Mouse (Mus musculus) kidney, postnatal 0 days (tissue): ENCODE data around the gene Oog1. TPM values are rescaled to one million over a fixed set of nuclear protein-coding genes. Genes with fewer than 3 reads are reported as not detected.
A peak's percentile ranks its signal among the peaks of the same experiment; 100 is the strongest.
"Not testable (repeated sequence)": the region's sequence is repeated elsewhere in the genome, so short reads cannot be mapped to it uniquely, and the experiment has no call there.

Experiments
- ATAC-seq: fragments of 200-750 bp; cut with Nextera tagmentation; replicated peaks from 2 replicates; pipeline ENCODE4 v1.8.0; 2017; ENCODE audit warnings: low read depth, moderate number of reproducible peaks, moderate TSS enrichment, moderate library complexity; ENCODE audit not compliant: low FRiP score
- DNase-seq: peaks from one replicate; pipeline ENCODE4 v3.0.0-alpha.2; 2016; ENCODE audit warnings: low spot score
- H3K27ac ChIP-seq: fragments of 300-500 bp; sonication (generic); 2 replicates; pipeline ENCODE4 v1.5.1; 2014; ENCODE audit warnings: mild to moderate bottlenecking
- H3K27me3 ChIP-seq: fragments of 300-500 bp; sonication (generic); 2 replicates; pipeline ENCODE4 v1.6.1; 2014; ENCODE audit warnings: low read length, mixed read lengths; ENCODE audit not compliant: insufficient read depth
- H3K36me3 ChIP-seq: fragments of 300-500 bp; sonication (generic); 2 replicates; pipeline ENCODE4 v1.6.1; 2014; ENCODE audit warnings: low read length, mixed read lengths; ENCODE audit not compliant: insufficient read depth
- H3K4me1 ChIP-seq: fragments of 300-500 bp; sonication (generic); replicated peaks from 2 replicates; pipeline ENCODE4 v1.6.1; 2014; ENCODE audit warnings: antibody characterized with exemption, low read length, mixed read lengths; ENCODE audit not compliant: insufficient read depth
- H3K4me2 ChIP-seq: fragments of 300-500 bp; sonication (generic); 2 replicates; pipeline ENCODE4 v1.6.1; 2014; ENCODE audit warnings: mild to moderate bottlenecking, low read length, moderate library complexity, mixed read lengths
- H3K4me3 ChIP-seq: fragments of 300-500 bp; sonication (generic); replicated peaks from 2 replicates; pipeline ENCODE4 v1.5.1; 2014; ENCODE audit warnings: low read depth, low read length
- H3K9ac ChIP-seq: fragments of 300-500 bp; sonication (generic); 2 replicates; pipeline ENCODE4 v1.6.1; 2014; ENCODE audit warnings: low read depth, low read length
- H3K9me3 ChIP-seq: fragments of 300-500 bp; sonication (generic); replicated peaks from 2 replicates; pipeline ENCODE4 v1.6.1; 2016; ENCODE audit warnings: low read length, inconsistent platforms, mixed read lengths
- WGBS: fragments of 180-500 bp; shearing (Covaris S2); extraction: QIAGEN DNeasy Blood & Tissue Kit; methylation state at CpG from one replicate; pipeline ENCODE4 v1.1.7; 2014; 5-methylcytosine and 5-hydroxymethylcytosine counted together
- polyA plus RNA-seq: library from polyadenylated mRNA; unstranded; fragments of >200 nt; fragmentation: Nextera tagmentation; extraction: Ambion mirVana; gene quantifications from 2 replicates; pipeline ENCODE4 v1.2.1, GENCODE M21; 2015

Oog1 gene
- not detected in 2 replicates for polyA plus RNA-seq

DNA sequence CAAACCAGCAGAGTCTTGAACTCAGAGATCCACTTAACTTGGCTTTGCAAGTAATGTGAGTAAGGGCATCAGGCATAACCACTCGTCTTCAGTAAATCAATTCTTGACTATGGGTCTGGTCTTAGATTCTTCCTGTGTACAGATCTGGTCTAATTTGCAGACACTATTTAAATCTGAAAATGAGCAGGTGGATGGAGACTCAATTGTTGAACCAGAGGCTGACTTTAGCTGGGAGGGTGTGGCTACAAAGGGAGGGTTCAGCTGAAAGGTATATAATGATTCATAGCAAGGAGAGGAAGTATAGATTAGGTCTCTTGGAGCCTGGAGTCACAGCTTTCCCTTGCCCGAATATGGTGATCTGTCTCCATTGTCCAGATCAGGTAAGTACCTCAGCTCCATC lies at the start of gene Oog1:
TSS of gene Oog1 (plus strand) at position 301 of the 400 bp plus-strand sequence.
- DNase-seq, H3K9me3 ChIP-seq, H3K4me1 ChIP-seq, H3K27ac ChIP-seq, H3K36me3 ChIP-seq, ATAC-seq, H3K4me2 ChIP-seq, H3K4me3 ChIP-seq, H3K27me3 ChIP-seq, H3K9ac ChIP-seq: not testable (repeated sequence)
- WGBS, result 50% methylated on average over 1 of the region's 2 CpGs

DNA sequence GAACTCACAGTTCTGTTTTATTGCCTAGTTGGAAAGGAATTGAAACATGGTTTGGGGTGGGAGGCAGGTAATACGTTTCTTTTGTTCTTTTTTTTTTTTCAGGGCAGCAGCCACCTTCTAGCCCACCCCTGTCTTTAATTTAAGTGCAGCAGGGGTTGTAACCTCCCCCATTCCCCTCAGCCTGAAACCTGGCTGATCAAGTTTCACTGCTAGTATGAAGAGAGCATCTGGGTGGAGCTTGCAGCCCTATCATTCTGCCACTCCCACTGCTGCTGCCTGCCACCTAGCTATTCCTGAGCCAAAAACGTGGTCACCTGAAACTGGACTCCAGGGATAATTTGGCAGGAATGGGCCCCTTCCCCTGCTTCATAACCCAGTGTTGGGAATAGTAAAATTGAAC lies 1.1 kb upstream of the Oog1 start:
- not testable (repeated sequence) for H3K27ac ChIP-seq, H3K9ac ChIP-seq, H3K9me3 ChIP-seq, ATAC-seq, H3K4me2 ChIP-seq, H3K4me1 ChIP-seq, H3K36me3 ChIP-seq, H3K27me3 ChIP-seq, H3K4me3 ChIP-seq
- WGBS, result 0% methylated on average over 2 of the region's 2 CpGs
- peak; percentile 66 for DNase-seq

DNA sequence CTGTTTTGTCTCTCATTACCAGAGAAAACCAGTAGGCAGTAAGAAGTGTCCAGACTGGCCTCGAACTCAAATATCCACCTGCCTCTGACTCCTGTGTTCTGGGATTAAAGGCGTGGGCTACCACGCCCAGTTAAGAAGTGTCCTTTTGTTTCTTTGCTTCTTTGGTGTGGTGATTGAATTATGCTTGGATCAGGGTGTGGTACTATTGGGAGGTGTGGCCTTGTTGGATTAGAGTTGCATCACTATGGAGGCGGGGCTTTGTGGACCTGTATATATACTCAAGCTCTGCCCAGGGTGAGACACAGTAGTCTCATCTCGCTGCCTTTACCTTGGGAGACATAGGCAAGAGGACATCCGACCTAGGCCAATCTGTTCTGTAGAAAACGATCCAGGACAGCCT lies 16.1 kb downstream of the Oog1 start, which contains the start of gene Gm4027:
TSS of gene Gm4027 (plus strand) at position 301 of the 400 bp plus-strand sequence.
- H3K4me2 ChIP-seq, H3K36me3 ChIP-seq, H3K27ac ChIP-seq, H3K9ac ChIP-seq, H3K27me3 ChIP-seq, H3K4me3 ChIP-seq, DNase-seq, ATAC-seq, H3K4me1 ChIP-seq, H3K9me3 ChIP-seq: not testable (repeated sequence)
- WGBS, result 88% methylated on average over 6 of the region's 7 CpGs

DNA sequence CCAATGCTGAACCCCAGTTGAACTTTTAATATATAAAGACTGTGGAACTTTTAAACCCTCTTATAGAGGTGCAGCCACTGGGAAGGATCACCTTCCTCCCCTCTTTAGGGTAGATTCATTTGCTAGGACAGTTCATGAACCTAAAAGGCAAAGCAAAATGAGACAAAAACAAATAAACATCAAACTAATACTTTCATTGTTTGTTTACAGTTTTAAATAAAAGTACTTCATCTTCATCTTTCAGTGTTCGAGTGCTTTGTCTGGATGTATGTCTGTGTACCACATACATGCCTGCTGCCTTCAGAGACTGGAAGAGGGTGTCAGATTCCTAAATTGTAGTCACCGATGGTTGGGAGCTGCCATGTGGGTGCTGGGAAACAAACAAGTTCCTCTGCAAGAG lies 42.0 kb downstream of the Oog1 start, which contains the start of gene Gm16381:
TSS of gene Gm16381 (minus strand) at position 101 of the 400 bp plus-strand sequence.
- not testable (repeated sequence) for H3K36me3 ChIP-seq, H3K4me1 ChIP-seq, H3K4me3 ChIP-seq, H3K27ac ChIP-seq, DNase-seq, ATAC-seq, H3K9me3 ChIP-seq, H3K9ac ChIP-seq, H3K27me3 ChIP-seq, H3K4me2 ChIP-seq
- 68% methylated on average over 1 of the region's 2 CpGs for WGBS

DNA sequence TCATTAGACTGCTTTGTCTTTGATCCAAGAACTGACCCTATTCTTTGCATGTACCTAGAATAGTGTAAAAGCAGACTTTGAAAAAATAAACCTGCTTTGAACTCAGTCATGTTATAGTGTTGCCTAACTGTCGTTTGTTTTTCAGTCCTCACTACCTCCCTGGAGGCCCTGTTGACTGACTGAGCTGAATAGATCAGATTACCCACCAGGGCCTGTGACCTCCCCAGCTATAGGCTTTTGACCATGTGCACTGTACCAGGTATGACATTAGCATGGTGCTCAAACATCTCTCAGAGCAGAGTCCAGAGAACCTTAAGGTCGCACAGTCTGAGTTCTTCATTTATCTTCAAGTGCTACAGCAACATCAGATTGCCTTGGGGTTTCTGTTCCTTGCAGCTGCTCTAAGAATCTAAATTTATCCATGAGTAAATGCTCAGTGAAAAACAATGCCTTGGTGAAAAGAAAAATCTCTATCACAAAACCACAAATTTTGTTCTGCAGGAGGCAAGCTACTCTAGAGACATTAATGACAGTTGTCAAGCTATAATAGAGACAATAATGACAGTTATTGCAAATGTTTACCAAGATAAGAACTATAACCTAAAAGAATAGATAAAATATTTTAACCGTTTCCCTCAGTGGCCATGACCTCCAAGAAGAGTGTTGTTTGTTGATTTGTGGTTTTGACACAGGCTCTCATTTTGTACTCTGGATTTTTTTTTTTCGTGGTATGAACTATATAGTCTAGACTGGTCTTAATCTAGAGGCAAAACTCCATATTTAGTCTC lies 50.6 kb downstream of the Oog1 start:
- H3K27me3 ChIP-seq, H3K9ac ChIP-seq, H3K27ac ChIP-seq, ATAC-seq, H3K4me1 ChIP-seq, H3K4me2 ChIP-seq, H3K4me3 ChIP-seq, H3K36me3 ChIP-seq, DNase-seq, H3K9me3 ChIP-seq: not testable (repeated sequence)
- 73% methylated on average over 2 of the region's 4 CpGs for WGBS

Other genes with a start within 250 kb of the Oog1 start
- 131 and 134 TPM in 2 replicates for gene Sptlc2, start 214.3 kb upstream of the Oog1 start, polyA plus RNA-seq
- 289 and 348 TPM in 2 replicates for gene Slirp, start 158.8 kb upstream of the Oog1 start, polyA plus RNA-seq
- 24.1 and 27.7 TPM in 2 replicates for gene Alkbh1, start 158.7 kb upstream of the Oog1 start, polyA plus RNA-seq
- 130 and 132 TPM in 2 replicates for gene Snw1, start 130.4 kb upstream of the Oog1 start, polyA plus RNA-seq
- gene Gm5788, start 108.0 kb upstream of the Oog1 start, polyA plus RNA-seq, result not detected in 2 replicates
- gene Gm8300, start 88.4 kb upstream of the Oog1 start, polyA plus RNA-seq, result not detected in 2 replicates
- gene Gm4027, start 16.2 kb downstream of the Oog1 start, polyA plus RNA-seq, result not detected in 2 replicates
- not detected in 2 replicates for gene Gm16381, start 41.9 kb downstream of the Oog1 start, polyA plus RNA-seq
- gene Gm21319, start 173.1 kb downstream of the Oog1 start, polyA plus RNA-seq, result not detected in 2 replicates
- not detected in 2 replicates for gene Gm21936, start 192.8 kb downstream of the Oog1 start, polyA plus RNA-seq
- not detected in 2 replicates for gene BB287469, start 213.9 kb downstream of the Oog1 start, polyA plus RNA-seq
- gene Gm2001, start 239.7 kb downstream of the Oog1 start, polyA plus RNA-seq, result not detected in 2 replicates